ENCODE assay signal across 9 mouse cellular contexts in the genomic region with DNA sequence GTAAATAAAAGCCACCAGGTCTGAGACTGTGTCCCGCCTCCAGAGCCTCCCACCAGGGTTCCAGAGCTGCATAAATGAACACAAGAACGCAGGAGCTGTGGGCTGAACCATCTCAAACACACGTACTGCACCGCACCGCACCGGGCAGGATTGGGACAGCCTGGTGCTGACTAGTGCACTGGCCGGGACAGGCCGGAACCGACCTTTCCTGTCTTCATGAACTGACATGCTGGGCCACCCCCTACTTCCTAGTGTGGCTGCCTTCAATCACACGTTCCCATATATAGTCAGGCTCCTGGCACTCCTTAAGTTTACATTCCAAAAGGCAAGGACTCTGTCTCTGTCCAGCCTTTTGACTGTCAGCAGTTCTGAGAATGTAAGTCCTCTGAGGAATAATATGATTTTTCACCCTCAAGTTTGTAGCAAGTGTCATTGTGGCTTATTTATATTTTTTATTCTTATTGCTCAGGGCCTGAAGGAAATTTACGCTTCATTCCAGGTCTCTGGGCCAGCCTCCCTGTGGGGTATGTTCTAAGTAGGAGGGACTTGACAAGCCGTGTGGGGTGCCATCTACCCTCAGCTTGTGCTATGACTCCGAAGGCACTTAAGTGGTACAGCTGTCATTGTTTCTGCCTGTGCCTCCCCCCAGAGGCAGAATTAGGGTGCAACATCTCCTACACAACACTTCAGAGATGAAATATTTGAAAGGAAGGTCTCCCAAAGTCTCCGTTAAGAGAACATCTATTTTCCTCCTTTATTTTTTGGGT. TPM values are rescaled to one million over a fixed set of nuclear protein-coding genes. Genes with fewer than 3 reads are reported as not detected.
DNase-seq lines count a peak whose midpoint lies in the region; ATAC-seq and TF ChIP-seq lines count a peak whose summit lies in the region.
"Had no signal": no experiment of that assay in that cellular context is flagged by ENCODE, and none has a peak within 500 bp of the region (broad histone marks: within the 10 kb centered on the region; RNA-seq: fewer than 3 reads in every experiment).

No protein-coding gene starts in this region.

- H3K4me1 ChIP-seq in midbrain, postnatal 0 days (ENCODE audit: insufficient read depth, low read length) = no peaks in the 10 kb centered on the region
- H3K4me1 ChIP-seq in midbrain, embryonic 10.5 days = no peaks in the 10 kb centered on the region; the same call in 1 of the 2 replicates
- peaks cover 36% of the 10 kb centered on the region for H3K4me1 ChIP-seq in lung, embryonic 14.5 days (ENCODE audit: insufficient read depth)

- peak; percentile 25; the same call in 1 of the 2 replicates for TF ChIP-seq CTCF in midbrain, postnatal 0 days (IDR thresholded peaks at IDR 0.05)
- TF ChIP-seq CTCF in lung, embryonic 14.5 days (IDR thresholded peaks at IDR 0.05; ENCODE audit: low read depth) = peak; percentile 50

- H3K27ac ChIP-seq in midbrain, postnatal 0 days (ENCODE audit: low read depth, low read length) = no peak overlapping the region
- no peak overlapping the region; the same call in 1 of the 2 replicates for H3K27ac ChIP-seq in midbrain, embryonic 10.5 days (replicated peaks)
- H3K27ac ChIP-seq in lung, embryonic 14.5 days (ENCODE audit: low read depth) = peak overlapping the region; percentile 98

- no peak for DNase-seq in midbrain, postnatal 0 days (ENCODE audit: low spot score)
- no peak for DNase-seq in midbrain, embryonic 10.5 days (ENCODE audit: low spot score)
- peak; percentile 58 for DNase-seq in heart, adult 8-10 months (ENCODE audit: low spot score)
- DNase-seq in kidney, adult 9 months = peak; percentile 61
- DNase-seq in lung, embryonic 14.5 days = peak; percentile 87
- no peak for DNase-seq in thymus, postnatal 36 days
- DNase-seq in retina, embryonic 14.5 days (ENCODE audit: low spot score) = no peak
- DNase-seq in urinary bladder, postnatal 4 days (ENCODE audit: low spot score in 2 of 2) = no peak

- no peak overlapping the region for H3K4me2 ChIP-seq in midbrain, postnatal 0 days (ENCODE audit: low read depth, low read length, poor library complexity, severe bottlenecking)
- H3K4me2 ChIP-seq in lung, embryonic 14.5 days = peak overlapping the region; percentile 55

- 79% methylated on average over 14 of the region's 14 CpGs for WGBS in midbrain, postnatal 0 days
- WGBS in midbrain, embryonic 10.5 days = 74% methylated on average over 14 of the region's 14 CpGs
- 29% methylated on average over 14 of the region's 14 CpGs for WGBS in lung, embryonic 14.5 days

- no peak overlapping the region for H3K9ac ChIP-seq in midbrain, postnatal 0 days (replicated peaks; ENCODE audit: low read length, poor library complexity, severe bottlenecking)
- H3K9ac ChIP-seq in lung, embryonic 14.5 days = no peak overlapping the region; the same call in 1 of the 2 replicates

- H3K4me3 ChIP-seq in midbrain, postnatal 0 days (ENCODE audit: low read depth, low read length) = no peak overlapping the region
- no peak overlapping the region for H3K4me3 ChIP-seq in midbrain, embryonic 10.5 days
- H3K4me3 ChIP-seq in lung, embryonic 14.5 days (ENCODE audit: low read depth, low read length) = no peak overlapping the region; the same call in 1 of the 2 replicates

- H3K9me3 ChIP-seq in midbrain, postnatal 0 days (ENCODE audit: low read length) = no peaks in the 10 kb centered on the region
- H3K9me3 ChIP-seq in midbrain, embryonic 10.5 days (replicated peaks) = no peaks in the 10 kb centered on the region
- H3K9me3 ChIP-seq in lung, embryonic 14.5 days (ENCODE audit: low read depth, low read length) = no peaks in the 10 kb centered on the region

- no peak for ATAC-seq in midbrain, postnatal 0 days (ENCODE audit: low FRiP score)
- peak; percentile 78 for ATAC-seq in lung, embryonic 14.5 days (ENCODE audit: insufficient read depth)

- no peaks in the 10 kb centered on the region for H3K27me3 ChIP-seq in midbrain, postnatal 0 days (ENCODE audit: insufficient read depth, low read length)
- no peaks in the 10 kb centered on the region for H3K27me3 ChIP-seq in midbrain, embryonic 10.5 days (ENCODE audit: low read depth, poor library complexity, severe bottlenecking)
- H3K27me3 ChIP-seq in lung, embryonic 14.5 days (ENCODE audit: insufficient read depth, low read length) = no peaks in the 10 kb centered on the region

- peaks cover 20% of the 10 kb centered on the region for H3K36me3 ChIP-seq in midbrain, postnatal 0 days (ENCODE audit: insufficient read depth, low read length)
- peaks cover 14% of the 10 kb centered on the region for H3K36me3 ChIP-seq in midbrain, embryonic 10.5 days
- 0 out of 2 replicates have a peak, but pooled peaks cover 6% of the 10 kb centered on the region for H3K36me3 ChIP-seq in lung, embryonic 14.5 days (ENCODE audit: insufficient read depth)

RNA-seq across cellular contexts. Expression of gene Tmem204, which starts 1.1 kb away (rescaled TPM):
- total RNA-seq in midbrain, postnatal 0 days (2014; rRNA removed) = 11.1 and 11.2 TPM in 2 replicates
- 8.2 and 8.3 TPM in 2 replicates for polyA plus RNA-seq in midbrain, postnatal 0 days (2015; fragmentation: Nextera tagmentation; extraction: Ambion mirVana)
- polyA plus RNA-seq in midbrain, embryonic 10.5 days (2016; fragmentation: Nextera tagmentation; extraction: Ambion mirVana) = 10.7 and 12.7 TPM in 2 replicates
- 10 to 100 TPM; 29.7 to 45.6 (median 39.3) TPM for total RNA-seq in heart, adult 8-10 months (2022)
- polyA plus RNA-seq in lung, embryonic 14.5 days (2014; fragmentation: Nextera tagmentation; extraction: Ambion mirVana) = 65.2 and 67.1 TPM in 2 replicates

RNA-seq across cellular contexts. Expression of gene Telo2, which starts 33.5 kb away (rescaled TPM):
- 45.0 and 56.3 TPM in 2 replicates for total RNA-seq in midbrain, postnatal 0 days (2014; rRNA removed)
- 34.9 and 36.5 TPM in 2 replicates for polyA plus RNA-seq in midbrain, postnatal 0 days (2015; fragmentation: Nextera tagmentation; extraction: Ambion mirVana)
- polyA plus RNA-seq in midbrain, embryonic 10.5 days (2016; fragmentation: Nextera tagmentation; extraction: Ambion mirVana) = 51.2 and 51.5 TPM in 2 replicates
- total RNA-seq in heart, adult 8-10 months (2022) = 10 to 100 TPM; 10.8 to 15.7 (median 13.5) TPM
- 41.8 and 46.5 TPM in 2 replicates for polyA plus RNA-seq in lung, embryonic 14.5 days (2014; fragmentation: Nextera tagmentation; extraction: Ambion mirVana)

RNA-seq across cellular contexts. Expression of gene Ptx4, which starts 38.3 kb away (rescaled TPM):
- 0.42 TPM in 1 of 2 replicates, not detected in the other for total RNA-seq in midbrain, postnatal 0 days (2014; rRNA removed)
- 0.20 and 0.59 TPM in 2 replicates for polyA plus RNA-seq in midbrain, postnatal 0 days (2015; fragmentation: Nextera tagmentation; extraction: Ambion mirVana)
- not detected in 2 replicates for polyA plus RNA-seq in midbrain, embryonic 10.5 days (2016; fragmentation: Nextera tagmentation; extraction: Ambion mirVana)
- 1 to 10 TPM; 3.4 to 7.7 (median 4.5) TPM for total RNA-seq in heart, adult 8-10 months (2022)
- not detected in 2 replicates for polyA plus RNA-seq in lung, embryonic 14.5 days (2014; fragmentation: Nextera tagmentation; extraction: Ambion mirVana)
- polyA plus RNA-seq: neural tube, embryonic 14.5 days had no signal

RNA-seq across cellular contexts. Expression of gene Clcn7, which starts 50.9 kb away (rescaled TPM):
- 37.9 and 39.5 TPM in 2 replicates for total RNA-seq in midbrain, postnatal 0 days (2014; rRNA removed)
- polyA plus RNA-seq in midbrain, postnatal 0 days (2015; fragmentation: Nextera tagmentation; extraction: Ambion mirVana) = 25.5 and 26.7 TPM in 2 replicates
- polyA plus RNA-seq in midbrain, embryonic 10.5 days (2016; fragmentation: Nextera tagmentation; extraction: Ambion mirVana) = 23.1 and 26.4 TPM in 2 replicates
- total RNA-seq in heart, adult 8-10 months (2022) = 10 to 100 TPM; 25.7 to 28.2 (median 27.1) TPM
- 22.3 and 23.1 TPM in 2 replicates for polyA plus RNA-seq in lung, embryonic 14.5 days (2014; fragmentation: Nextera tagmentation; extraction: Ambion mirVana)

Comparison
In these comparisons a context has a peak if more than half of its experiments do, and no peak if none do; other contexts are left out.
1. DNase-seq: peak in heart, adult 8-10 months (single experiment), kidney, adult 9 months (single experiment) and lung, embryonic 14.5 days (single experiment); none in midbrain, postnatal 0 days (single experiment), midbrain, embryonic 10.5 days (single experiment), thymus, postnatal 36 days (0 of 2), retina, embryonic 14.5 days (single experiment) and urinary bladder, postnatal 4 days (0 of 2).